Mouse (Mus musculus) intestine, embryonic 14.5 days (tissue): Measurements from ENCODE around the gene Phkg1. TPM values are rescaled to one million over a fixed set of nuclear protein-coding genes. Genes with fewer than 3 reads are reported as not detected.
"Not testable (repeated sequence)": the region's sequence is repeated elsewhere in the genome, so short reads cannot be mapped to it uniquely, and the experiment has no call there.

Experiments
- ATAC-seq: fragments of 200-750 bp; cut with Nextera tagmentation; replicated peaks from 2 replicates; pipeline ENCODE4 v1.8.0; 2017; ENCODE audit warnings: low read depth, moderate number of reproducible peaks, moderate TSS enrichment, moderate library complexity; ENCODE audit not compliant: low FRiP score, low TSS enrichment
- DNase-seq: peaks from one replicate; pipeline ENCODE4 v3.0.0-alpha.2; 2018; ENCODE audit warnings: low spot score
- H3K27ac ChIP-seq: fragments of 300-500 bp; sonication (generic); 2 replicates; pipeline ENCODE4 v1.5.1; 2014; ENCODE audit warnings: low read depth, mild to moderate bottlenecking, control low read depth
- H3K27me3 ChIP-seq: fragments of 300-500 bp; sonication (generic); replicated peaks from 2 replicates; pipeline ENCODE4 v1.6.1; 2014; ENCODE audit warnings: low read length, control low read depth; ENCODE audit not compliant: control insufficient read depth, insufficient read depth
- H3K36me3 ChIP-seq: fragments of 300-500 bp; sonication (generic); 2 replicates; pipeline ENCODE4 v1.6.1; 2014; ENCODE audit warnings: low read length, control low read depth; ENCODE audit not compliant: control insufficient read depth, insufficient read depth
- H3K4me1 ChIP-seq: fragments of 300-500 bp; sonication (generic); replicated peaks from 2 replicates; pipeline ENCODE4 v1.6.1; 2014; ENCODE audit warnings: low read length, control low read depth, mixed read lengths; ENCODE audit not compliant: control insufficient read depth, insufficient read depth
- H3K4me2 ChIP-seq: fragments of 300-500 bp; sonication (generic); 2 replicates; pipeline ENCODE4 v1.6.1; 2014; ENCODE audit warnings: low read length
- H3K4me3 ChIP-seq: fragments of 300-500 bp; sonication (generic); 2 replicates; pipeline ENCODE4 v1.5.1; 2014; ENCODE audit warnings: low read depth, low read length, control low read depth, mixed read lengths
- H3K9ac ChIP-seq: fragments of 300-500 bp; sonication (generic); 2 replicates; pipeline ENCODE4 v1.6.1; 2014; ENCODE audit warnings: mild to moderate bottlenecking, low read length
- H3K9me3 ChIP-seq: fragments of 300-500 bp; sonication (generic); 2 replicates; pipeline ENCODE4 v1.6.1; 2016; ENCODE audit warnings: low read length, control low read depth; ENCODE audit not compliant: control insufficient read depth
- WGBS: fragments of 180-500 bp; shearing (Covaris S2); extraction: QIAGEN DNeasy Blood & Tissue Kit; methylation state at CpG from one replicate; pipeline ENCODE4 v1.1.7; 2014; 5-methylcytosine and 5-hydroxymethylcytosine counted together
- polyA plus RNA-seq: library from polyadenylated mRNA; unstranded; fragments of >200 nt; fragmentation: Nextera tagmentation; extraction: Ambion mirVana; gene quantifications from 2 replicates; pipeline ENCODE4 v1.2.1, GENCODE M21; 2014

Gene Phkg1
- polyA plus RNA-seq, 1 experiment from 2014 or later = 0.11 TPM

DNA sequence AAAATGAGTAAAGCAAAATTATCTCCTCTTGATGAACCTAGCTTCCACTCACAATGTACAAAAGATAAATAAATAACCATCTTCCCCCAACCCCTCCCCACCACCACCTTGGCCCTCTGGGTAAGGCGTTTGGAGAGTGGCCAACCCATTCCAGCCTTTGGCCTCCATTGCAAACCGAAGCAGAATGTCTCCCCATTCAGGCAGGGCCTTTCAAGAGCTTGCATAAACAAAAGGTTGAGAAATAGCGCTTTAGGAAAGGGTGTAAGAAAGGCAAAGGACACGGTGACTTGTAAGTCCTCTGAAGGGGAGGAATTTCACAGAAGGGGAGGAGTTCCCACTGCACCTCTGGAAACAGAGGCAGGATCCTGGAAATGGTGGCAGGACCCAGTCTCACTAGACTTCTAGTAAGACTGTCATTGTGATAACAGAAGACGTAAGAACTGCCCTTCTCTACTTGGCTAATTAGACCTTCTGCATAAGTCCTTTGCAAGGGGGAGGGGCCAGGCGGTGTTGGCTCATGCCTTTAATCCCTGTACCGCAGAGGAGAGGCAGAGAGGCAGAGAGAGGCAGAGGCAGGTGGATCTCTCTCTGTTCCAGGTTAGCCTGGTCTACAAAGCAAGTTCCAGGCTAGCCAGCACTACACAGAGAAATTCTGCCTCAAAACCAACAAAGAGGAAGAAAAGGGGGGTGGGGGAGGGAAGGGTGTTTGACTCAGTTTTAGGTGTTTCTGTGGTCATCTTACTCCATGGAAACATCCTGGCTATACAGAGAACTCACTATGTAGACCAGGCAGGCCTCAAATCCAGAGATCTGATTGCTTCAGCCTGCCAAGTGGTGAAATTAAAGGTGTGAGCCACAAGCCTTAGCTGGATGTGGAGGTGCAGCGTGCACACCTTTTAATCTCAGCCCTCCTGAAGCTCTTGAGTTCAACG is 31.8 kb upstream of the Phkg1 start:
- DNase-seq (no peak), ATAC-seq (no peak)
- H3K9me3 ChIP-seq = no peaks in the 10 kb centered on the region
- H3K27me3 ChIP-seq = no peaks in the 10 kb centered on the region
- H3K27ac ChIP-seq = no peak overlapping the region
- H3K4me1 ChIP-seq = no peaks in the 10 kb centered on the region
- no peak overlapping the region for H3K4me3 ChIP-seq
- WGBS = 48% methylated on average over 9 of the region's 9 CpGs
- no peak overlapping the region for H3K4me2 ChIP-seq
- no peaks in the 10 kb centered on the region for H3K36me3 ChIP-seq
- no peak overlapping the region for H3K9ac ChIP-seq

DNA sequence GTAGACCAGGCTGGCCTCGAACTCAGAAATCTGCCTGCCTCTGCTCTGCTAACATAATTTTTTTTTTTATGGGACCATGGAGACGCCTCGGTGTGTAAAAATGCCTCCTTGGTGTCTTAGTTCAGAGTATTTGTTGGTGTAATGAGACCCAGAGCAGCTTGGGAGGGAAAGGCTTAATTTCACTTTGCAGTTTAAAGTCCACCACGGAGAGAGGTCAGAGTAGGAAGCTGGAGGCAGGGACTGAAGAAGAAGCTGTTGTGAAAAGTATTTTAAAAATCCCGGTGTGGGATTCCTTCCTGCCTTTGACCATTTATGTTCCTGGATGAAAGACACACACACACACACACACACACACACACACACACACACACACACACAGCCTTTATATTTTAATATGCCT is 27.6 kb upstream of the Phkg1 start:
- no peaks in the 10 kb centered on the region for H3K4me1 ChIP-seq
- H3K9me3 ChIP-seq = no peaks in the 10 kb centered on the region
- no peak overlapping the region for H3K4me3 ChIP-seq
- no peaks in the 10 kb centered on the region for H3K36me3 ChIP-seq
- H3K27me3 ChIP-seq = no peaks in the 10 kb centered on the region
- no peak overlapping the region for H3K4me2 ChIP-seq
- no peak overlapping the region for H3K9ac ChIP-seq
- no peak overlapping the region for H3K27ac ChIP-seq
- no peak for ATAC-seq
- 64% methylated on average over 5 of the region's 5 CpGs for WGBS
- no peak for DNase-seq

DNA sequence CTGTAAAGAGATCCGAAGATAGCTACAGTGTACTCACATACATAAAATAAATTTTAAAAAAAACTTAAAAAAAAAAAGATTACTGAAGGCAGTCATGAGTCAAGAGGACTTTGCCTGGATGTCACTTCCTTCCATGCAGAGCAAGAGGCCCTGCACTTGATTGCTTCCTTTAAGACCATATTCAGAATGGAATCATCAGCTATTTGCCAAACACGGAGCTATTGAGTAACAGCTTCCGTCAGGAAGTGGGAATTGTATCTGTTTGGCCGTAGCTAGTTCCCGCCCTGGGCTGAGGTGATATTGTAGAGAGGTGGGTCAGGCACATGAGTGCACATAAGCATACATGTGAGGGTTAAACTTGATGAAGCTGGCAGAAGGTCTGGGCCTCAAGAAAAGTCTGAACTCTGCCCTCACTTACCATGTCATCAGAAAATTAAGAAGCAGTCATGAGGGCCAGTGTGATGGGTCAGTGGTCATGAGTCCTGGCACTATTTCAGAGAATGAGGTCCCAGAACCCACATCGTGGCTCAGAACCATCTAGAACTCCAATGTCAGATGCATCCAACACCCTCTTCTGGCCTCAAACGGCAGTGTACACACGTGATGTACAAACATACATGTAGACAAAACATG is 26.6 kb upstream of the Phkg1 start:
- H3K36me3 ChIP-seq = no peaks in the 10 kb centered on the region
- no peak overlapping the region for H3K4me3 ChIP-seq
- H3K4me2 ChIP-seq = no peak overlapping the region
- no peak overlapping the region for H3K9ac ChIP-seq
- no peaks in the 10 kb centered on the region for H3K27me3 ChIP-seq
- H3K27ac ChIP-seq = no peak overlapping the region
- H3K9me3 ChIP-seq = no peaks in the 10 kb centered on the region
- 83% methylated on average over 8 of the region's 8 CpGs for WGBS
- ATAC-seq (no peak), DNase-seq (no peak)
- H3K4me1 ChIP-seq = no peaks in the 10 kb centered on the region

DNA sequence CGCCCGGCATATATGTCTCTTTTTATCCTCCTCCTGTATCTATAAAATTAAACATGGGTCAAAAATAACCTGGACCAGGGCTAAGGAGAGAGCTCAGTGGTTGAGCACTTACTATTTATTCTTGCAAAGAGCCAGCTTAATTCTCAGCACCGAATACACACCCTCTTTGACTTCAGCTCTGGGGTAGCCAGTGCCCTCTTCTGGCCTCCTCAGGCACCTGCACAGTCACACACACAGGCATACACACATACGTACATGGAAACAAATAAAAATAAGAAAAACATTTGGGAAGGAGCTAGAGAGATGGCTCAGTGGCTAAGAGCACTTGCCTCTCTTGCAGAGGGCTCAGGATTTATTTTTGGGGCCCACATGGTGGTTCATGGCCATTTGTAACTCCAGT is 23.6 kb upstream of the Phkg1 start:
- ATAC-seq (no peak), DNase-seq (no peak)
- WGBS = 97% methylated on average over 4 of the region's 4 CpGs
- Histone ChIP-seq H3K4me2 (no peak overlapping the region), H3K27ac (no peak overlapping the region), H3K27me3 (no peaks in the 10 kb centered on the region), H3K9ac (no peak overlapping the region), H3K9me3 (no peaks in the 10 kb centered on the region), H3K36me3 (no peaks in the 10 kb centered on the region), H3K4me1 (no peaks in the 10 kb centered on the region), H3K4me3 (no peak overlapping the region)

DNA sequence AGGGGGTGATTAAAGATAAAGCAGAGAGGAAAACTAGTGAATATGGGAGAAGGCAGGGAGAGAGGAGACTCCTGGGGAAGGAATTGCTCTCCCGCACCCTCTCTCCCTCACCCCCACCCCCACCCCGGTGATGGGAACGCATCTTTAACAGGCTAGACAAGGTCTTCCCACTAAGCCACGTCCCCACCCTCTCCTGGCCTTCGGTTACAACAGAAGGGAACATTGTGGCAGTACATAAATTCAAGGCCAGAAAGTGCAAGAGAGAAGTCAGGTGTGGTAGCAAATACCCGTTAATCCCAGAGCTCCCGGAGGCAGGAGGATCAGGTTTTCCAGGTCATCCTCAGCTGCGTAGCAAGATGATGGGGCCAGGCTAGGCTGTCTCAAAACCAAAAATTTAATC is 21.0 kb upstream of the Phkg1 start:
- ATAC-seq (no peak), DNase-seq (no peak)
- Histone ChIP-seq H3K27me3 (no peaks in the 10 kb centered on the region), H3K36me3 (no peaks in the 10 kb centered on the region), H3K9ac (no peak overlapping the region), H3K27ac (no peak overlapping the region), H3K4me2 (no peak overlapping the region), H3K4me1 (no peaks in the 10 kb centered on the region), H3K9me3 (no peaks in the 10 kb centered on the region), H3K4me3 (no peak overlapping the region)
- WGBS = 58% methylated on average over 8 of the region's 8 CpGs

DNA sequence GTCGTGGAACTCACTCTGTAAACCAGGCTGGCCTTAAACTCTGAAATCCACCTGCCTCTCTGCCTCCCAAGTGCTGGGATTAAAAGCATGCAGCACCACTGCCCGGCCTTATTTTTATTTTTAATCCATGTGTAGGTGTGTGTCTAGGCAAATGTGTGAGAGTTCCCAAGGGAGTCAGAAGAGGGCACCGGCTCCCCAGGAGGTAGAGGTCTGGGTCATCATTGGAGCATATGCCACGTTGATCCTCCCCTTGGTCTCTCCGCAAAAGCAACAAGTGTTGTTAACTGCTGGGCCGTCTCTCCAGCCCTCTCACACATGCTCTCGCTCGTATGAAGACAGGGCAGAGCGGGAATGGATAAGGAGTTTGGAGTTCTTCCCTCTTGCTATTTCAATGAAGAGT is 20.4 kb upstream of the Phkg1 start:
- no peaks in the 10 kb centered on the region for H3K4me1 ChIP-seq
- no peaks in the 10 kb centered on the region for H3K36me3 ChIP-seq
- H3K4me3 ChIP-seq = no peak overlapping the region
- 77% methylated on average over 9 of the region's 9 CpGs for WGBS
- DNase-seq = no peak
- H3K27me3 ChIP-seq = no peaks in the 10 kb centered on the region
- no peak overlapping the region for H3K4me2 ChIP-seq
- H3K9ac ChIP-seq = no peak overlapping the region
- ATAC-seq = no peak
- no peak overlapping the region for H3K27ac ChIP-seq
- no peaks in the 10 kb centered on the region for H3K9me3 ChIP-seq

DNA sequence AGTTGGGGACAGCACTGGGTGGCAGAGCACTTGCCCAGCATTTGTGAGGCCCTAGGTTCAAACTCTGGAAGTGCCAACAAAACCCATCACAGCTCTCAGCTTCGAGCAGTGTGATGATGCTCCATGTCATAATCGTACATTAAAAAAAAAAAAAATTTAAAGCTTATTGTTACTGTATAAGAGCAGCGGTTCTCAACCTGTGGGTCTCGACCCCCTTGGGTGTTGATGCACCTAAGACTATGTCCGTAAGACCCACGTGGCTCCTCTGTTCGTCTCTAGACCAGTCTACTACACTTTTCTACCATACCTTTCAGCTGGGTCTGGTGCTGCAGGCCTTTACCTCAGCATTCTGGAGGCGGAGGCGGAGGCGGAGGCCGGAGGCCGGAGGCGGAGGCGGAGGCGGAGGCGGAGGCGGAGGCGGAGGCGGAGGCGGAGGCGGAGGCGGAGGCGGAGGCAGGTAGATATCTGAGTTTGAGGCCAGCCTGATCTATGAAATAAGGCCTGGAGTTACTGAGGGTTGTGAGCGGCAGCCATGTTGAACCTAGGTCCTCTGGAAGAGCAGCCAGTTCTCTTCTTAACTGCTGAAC is 19.8 kb upstream of the Phkg1 start:
- DNase-seq (no peak), ATAC-seq (no peak)
- no peak overlapping the region for H3K4me2 ChIP-seq
- no peak overlapping the region for H3K9ac ChIP-seq
- no peaks in the 10 kb centered on the region for H3K36me3 ChIP-seq
- no peaks in the 10 kb centered on the region for H3K9me3 ChIP-seq
- 87% methylated on average over 24 of the region's 24 CpGs for WGBS
- no peak overlapping the region for H3K27ac ChIP-seq
- no peaks in the 10 kb centered on the region for H3K27me3 ChIP-seq
- no peak overlapping the region for H3K4me3 ChIP-seq
- H3K4me1 ChIP-seq = no peaks in the 10 kb centered on the region

DNA sequence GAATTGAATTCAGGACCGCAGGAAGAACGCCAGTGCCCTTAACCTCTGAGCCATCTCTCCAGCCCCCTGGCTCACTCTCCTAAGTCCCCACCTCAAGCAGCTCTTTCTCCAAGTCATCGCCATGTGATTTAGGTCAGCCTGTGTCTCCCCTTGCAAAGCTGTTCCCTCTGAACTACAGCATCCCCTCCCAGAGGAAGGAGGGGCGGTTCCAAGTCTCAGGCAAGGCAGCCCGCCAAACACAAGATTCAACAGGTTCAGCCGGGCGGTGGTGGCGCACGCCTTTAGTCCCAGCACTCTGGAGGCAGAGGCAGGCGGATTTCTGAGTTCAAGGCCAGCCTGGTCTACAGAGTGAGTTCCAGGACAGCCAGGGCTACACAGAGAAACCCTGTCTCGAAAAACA is 17.1 kb upstream of the Phkg1 start:
- not testable (repeated sequence) for H3K4me3 ChIP-seq, H3K4me1 ChIP-seq, ATAC-seq, H3K27me3 ChIP-seq, H3K36me3 ChIP-seq, H3K4me2 ChIP-seq, DNase-seq, H3K9me3 ChIP-seq, H3K9ac ChIP-seq, H3K27ac ChIP-seq
- 85% methylated on average over 11 of the region's 11 CpGs for WGBS
